9 mouse cellular contexts compared by ENCODE assay signal in genomic region chr6:134147596-134148442, GRCm38 (mm10).
DNase-seq lines count a peak whose midpoint lies in the region; ATAC-seq and TF ChIP-seq lines count a peak whose summit lies in the region.
"Had no signal": no experiment of that assay in that cellular context is flagged by ENCODE, and none has a peak within 500 bp of the region (broad histone marks: within the 10 kb centered on the region; RNA-seq: fewer than 3 reads in every experiment).

No protein-coding gene starts in this region.

- no peaks in the 10 kb centered on the region for H3K36me3 ChIP-seq in hindbrain, embryonic 14.5 days (replicated peaks; ENCODE audit: control insufficient read depth, insufficient read depth)
- H3K36me3 ChIP-seq in midbrain, embryonic 14.5 days (ENCODE audit: control insufficient read depth, insufficient read depth, low read length): no peaks in the 10 kb centered on the region

- no peaks in the 10 kb centered on the region for H3K9me3 ChIP-seq in hindbrain, embryonic 14.5 days (ENCODE audit: control insufficient read depth, low read length)
- H3K9me3 ChIP-seq in midbrain, embryonic 14.5 days (ENCODE audit: control insufficient read depth, low read length): no peaks in the 10 kb centered on the region
- H3K9me3 ChIP-seq: G1E had no signal

- H3K27me3 ChIP-seq in hindbrain, embryonic 14.5 days (ENCODE audit: control insufficient read depth, insufficient read depth, low read length): no peaks in the 10 kb centered on the region
- no peaks in the 10 kb centered on the region for H3K27me3 ChIP-seq in midbrain, embryonic 14.5 days (ENCODE audit: control insufficient read depth, insufficient read depth, low read length)

- peak overlapping the region; percentile 41; the same call in 1 of the 2 replicates for H3K27ac ChIP-seq in layer of hippocampus, adult 2 months
- no peak overlapping the region for H3K27ac ChIP-seq in hindbrain, embryonic 14.5 days
- peak overlapping the region; percentile 32; the same call in 1 of the 2 replicates for H3K27ac ChIP-seq in midbrain, embryonic 14.5 days (replicated peaks; ENCODE audit: low read depth, low read length)

- DNase-seq in layer of hippocampus, adult 2 months (ENCODE audit: low spot score in 2 of 2): peak in 1 of 2 experiments; percentile 40
- DNase-seq in layer of hippocampus, postnatal 14 days (ENCODE audit: low spot score in 2 of 2): no peak
- peak; percentile 31 for DNase-seq in cerebellum, adult 8-10 months
- no peak for DNase-seq in hindbrain, embryonic 14.5 days (ENCODE audit: low spot score)
- peak; percentile 50 for DNase-seq in midbrain, embryonic 14.5 days
- DNase-seq in right cerebral cortex, postnatal 14 days: no peak
- no peak for DNase-seq in lung, postnatal 36 days
- DNase-seq in layer of hippocampus, adult 11-12 months (ENCODE audit: low spot score): no peak

- H3K9ac ChIP-seq in hindbrain, embryonic 14.5 days: no peak overlapping the region
- no peak overlapping the region for H3K9ac ChIP-seq in midbrain, embryonic 14.5 days (replicated peaks; ENCODE audit: low read length)

- peak; percentile 52 for ATAC-seq in hindbrain, embryonic 14.5 days (ENCODE audit: low FRiP score)
- peak; percentile 41; the same call in 1 of the 2 replicates for ATAC-seq in midbrain, embryonic 14.5 days (ENCODE audit: low FRiP score, low TSS enrichment)

- H3K4me1 ChIP-seq in hindbrain, embryonic 14.5 days (replicated peaks; ENCODE audit: control insufficient read depth, insufficient read depth, low read length): peaks cover 16% of the 10 kb centered on the region; the same call in 1 of the 2 replicates
- peaks cover 21% of the 10 kb centered on the region for H3K4me1 ChIP-seq in midbrain, embryonic 14.5 days (ENCODE audit: control insufficient read depth, insufficient read depth, low read length)

- no peak overlapping the region; the same call in 1 of the 2 replicates for H3K4me3 ChIP-seq in layer of hippocampus, adult 2 months
- no peak overlapping the region for H3K4me3 ChIP-seq in hindbrain, embryonic 14.5 days (replicated peaks; ENCODE audit: low read length)
- no peak overlapping the region for H3K4me3 ChIP-seq in midbrain, embryonic 14.5 days (replicated peaks; ENCODE audit: low read depth, low read length)

- no peak for TF ChIP-seq CTCF in layer of hippocampus, adult 2 months (conservative IDR thresholded peaks at IDR 0.05)

- no peak overlapping the region for H3K4me2 ChIP-seq in hindbrain, embryonic 14.5 days (replicated peaks)
- no peak overlapping the region for H3K4me2 ChIP-seq in midbrain, embryonic 14.5 days (ENCODE audit: low read length)

- 55% methylated on average over 22 of the region's 22 CpGs for WGBS in hindbrain, embryonic 14.5 days
- WGBS in midbrain, embryonic 14.5 days: 49% methylated on average over 22 of the region's 22 CpGs

Comparison
In these comparisons a context has a peak if more than half of its experiments do, and no peak if none do; other contexts are left out.
1. DNase-seq: peak in cerebellum, adult 8-10 months (single experiment) and midbrain, embryonic 14.5 days (single experiment); none in layer of hippocampus, postnatal 14 days (0 of 2), hindbrain, embryonic 14.5 days (single experiment), right cerebral cortex, postnatal 14 days (single experiment), lung, postnatal 36 days (single experiment) and layer of hippocampus, adult 11-12 months (single experiment).